Mouse (Mus musculus) megakaryocyte, embryonic 14.5 days (primary cell): ENCODE data around the gene Gbp7.

ENCODE experiments used
- FLI1 ChIP-seq: IDR thresholded peaks from 2 replicates; pipeline ENCODE4 v1.6.1; 2012; ENCODE audit warnings: low read length, inconsistent platforms, mixed read lengths
- GATA1 ChIP-seq: IDR thresholded peaks from 3 replicates; pipeline ENCODE4 v1.6.1; 2012; ENCODE audit warnings: mixed read lengths, low read length, inconsistent platforms, borderline replicate concordance

GRCm38 (mm10) chr3:142533185-142533584 lies 3.0 kb downstream of the Gbp7 start:
- TF ChIP-seq FLI1, result no peak
- TF ChIP-seq GATA1, result no peak
